Comparison of ENCODE assay signal across 36 mouse cellular contexts in genomic region chr8:110981304-110981703, GRCm38 (mm10). TPM values are rescaled to one million over a fixed set of nuclear protein-coding genes. Genes with fewer than 3 reads are reported as not detected.
DNase-seq lines count a peak whose midpoint lies in the region; ATAC-seq and TF ChIP-seq lines count a peak whose summit lies in the region.
"Had no signal": no experiment of that assay in that cellular context is flagged by ENCODE, and none has a peak within 500 bp of the region (broad histone marks: within the 10 kb centered on the region; RNA-seq: fewer than 3 reads in every experiment).

No protein-coding gene starts in this region.

- H3K9ac ChIP-seq in kidney, embryonic 14.5 days (ENCODE audit: low read depth, low read length): no peak overlapping the region
- H3K9ac ChIP-seq: embryonic facial prominence, embryonic 15.5 days; forebrain, embryonic 13.5 days; heart, embryonic 13.5 days; hindbrain, embryonic 14.5 days; intestine, embryonic 15.5 days; limb, embryonic 15.5 days; liver, embryonic 13.5 days had no signal

- no peak for TF ChIP-seq CTCF in thymus, adult 2 months (IDR thresholded peaks at IDR 0.05; ENCODE audit: borderline replicate concordance, control insufficient read depth, extremely low read depth, insufficient read depth, low read length, poor library complexity)

- no peak overlapping the region for H3K27ac ChIP-seq in thymus, adult 2 months (ENCODE audit: control insufficient read depth, insufficient read depth, low read length)
- H3K27ac ChIP-seq in kidney, embryonic 14.5 days (ENCODE audit: low read depth, low read length): no peak overlapping the region
- H3K27ac ChIP-seq: embryonic facial prominence, embryonic 10.5 days; embryonic facial prominence, embryonic 15.5 days; forebrain, embryonic 13.5 days; gastrocnemius, adult 2 months; heart, adult 2 months; heart, embryonic 13.5 days; hindbrain, embryonic 14.5 days; intestine, embryonic 15.5 days; kidney, postnatal 0 days; limb, embryonic 10.5 days; limb, embryonic 15.5 days; liver, embryonic 13.5 days; macrophage had no signal

- no peak overlapping the region for H3K4me2 ChIP-seq in kidney, embryonic 14.5 days (replicated peaks; ENCODE audit: low read depth, low read length)
- H3K4me2 ChIP-seq: embryonic facial prominence, embryonic 15.5 days; forebrain, embryonic 13.5 days; heart, embryonic 13.5 days; hindbrain, embryonic 14.5 days; intestine, embryonic 15.5 days; limb, embryonic 15.5 days; liver, embryonic 13.5 days had no signal

- ATAC-seq in CD4-positive, CD25-positive, alpha-beta regulatory T cell, adult 4 months: peak; percentile 54
- peak; percentile 63 for ATAC-seq in granulocyte monocyte progenitor cell, adult 5-6 weeks (replicated peaks; ENCODE audit: poor library complexity, severe bottlenecking)
- ATAC-seq in kidney, embryonic 14.5 days (ENCODE audit: low FRiP score, low TSS enrichment): no peak
- ATAC-seq: forebrain, embryonic 13.5 days; intestine, embryonic 15.5 days; lung, postnatal 0 days; midbrain, embryonic 16.5 days; Patski had no signal

- DNase-seq in thymus, postnatal 25 days: peak; percentile 10
- no peak for DNase-seq in thymus, adult 2 months
- no peak for DNase-seq in testis, postnatal 10 days (ENCODE audit: low spot score)
- DNase-seq in B cell, adult 2 months: no peak
- DNase-seq: adrenal gland, postnatal 25 days; cerebellum, adult 18-20 months; cerebellum, postnatal 10 days; gastrocnemius, adult 2 months; gastrocnemius, postnatal 36 days; heart, adult 2 months; heart, postnatal 10 days; kidney, adult 2 months; kidney, postnatal 4 days; layer of hippocampus, postnatal 36 days; liver, embryonic 13.5 days; lung, adult 18-20 months; right cerebral cortex, adult 18-20 months; spleen, adult 18-20 months; thymus, adult 18-20 months had no signal

- no peak for TF ChIP-seq POLR2A in thymus, adult 2 months (IDR thresholded peaks at IDR 0.05; ENCODE audit: control insufficient read depth, extremely low read depth, insufficient read depth, low read length, poor library complexity)

- H3K36me3 ChIP-seq in thymus, adult 2 months (ENCODE audit: control insufficient read depth, insufficient read depth, low read length): peaks cover 72% of the 10 kb centered on the region
- peaks cover 74% of the 10 kb centered on the region for H3K36me3 ChIP-seq in kidney, embryonic 14.5 days (ENCODE audit: control insufficient read depth, insufficient read depth, low read length)

- no peaks in the 10 kb centered on the region for H3K9me3 ChIP-seq in kidney, embryonic 14.5 days (ENCODE audit: control insufficient read depth, low read length)
- H3K9me3 ChIP-seq: embryonic facial prominence, embryonic 10.5 days; embryonic facial prominence, embryonic 15.5 days; forebrain, embryonic 13.5 days; heart, embryonic 13.5 days; intestine, embryonic 15.5 days; limb, embryonic 10.5 days; limb, embryonic 15.5 days; liver, embryonic 13.5 days had no signal

- no peak overlapping the region for H3K4me3 ChIP-seq in thymus, adult 2 months (ENCODE audit: control insufficient read depth, insufficient read depth, low read length)
- H3K4me3 ChIP-seq in kidney, embryonic 14.5 days (ENCODE audit: low read length): no peak overlapping the region
- H3K4me3 ChIP-seq: embryonic facial prominence, embryonic 10.5 days; embryonic facial prominence, embryonic 15.5 days; forebrain, embryonic 13.5 days; gastrocnemius, adult 2 months; heart, adult 2 months; heart, embryonic 13.5 days; intestine, embryonic 15.5 days; limb, embryonic 10.5 days; limb, embryonic 15.5 days; liver, embryonic 13.5 days had no signal

- H3K27me3 ChIP-seq in thymus, adult 2 months (ENCODE audit: control insufficient read depth, insufficient read depth, low read length): no peaks in the 10 kb centered on the region
- no peaks in the 10 kb centered on the region for H3K27me3 ChIP-seq in kidney, embryonic 14.5 days (ENCODE audit: control insufficient read depth, insufficient read depth, low read length)
- H3K27me3 ChIP-seq: CH12.LX; embryonic facial prominence, embryonic 15.5 days; forebrain, embryonic 13.5 days; heart, embryonic 13.5 days; intestine, embryonic 15.5 days; limb, embryonic 15.5 days; liver, embryonic 13.5 days; Patski had no signal

- 8% methylated on average over 2 of the region's 2 CpGs for WGBS in thymus, adult 2 months
- 85% methylated on average over 2 of the region's 2 CpGs for WGBS in kidney, embryonic 14.5 days

- no peaks in the 10 kb centered on the region; the same call in 1 of the 2 replicates for H3K4me1 ChIP-seq in thymus, adult 2 months (replicated peaks; ENCODE audit: control insufficient read depth, insufficient read depth, low read length)
- H3K4me1 ChIP-seq in kidney, embryonic 14.5 days (ENCODE audit: control insufficient read depth, insufficient read depth, low read length): no peaks in the 10 kb centered on the region
- H3K4me1 ChIP-seq: embryonic facial prominence, embryonic 10.5 days; embryonic facial prominence, embryonic 15.5 days; forebrain, embryonic 13.5 days; heart, embryonic 13.5 days; intestine, embryonic 15.5 days; limb, embryonic 10.5 days; limb, embryonic 15.5 days; liver, embryonic 13.5 days had no signal

RNA-seq across cellular contexts. Expression of gene Ddx19a, which starts 16.3 kb away (rescaled TPM):
- 48.4 and 51.2 TPM in 2 replicates for polyA plus RNA-seq in thymus, adult 2 months (2012; rRNA removed)
- polyA plus RNA-seq in CD4-positive, CD25-positive, alpha-beta regulatory T cell, adult 4 months (2017; shearing (Covaris generic)): 10 to 100 TPM; 13.8 to 13.9 TPM
- total RNA-seq in granulocyte monocyte progenitor cell, adult 5-6 weeks (2014; fragmentation: Nextera tagmentation): 72.5 and 80.3 TPM in 2 replicates
- 40.9 and 43.1 TPM in 2 replicates for total RNA-seq in granulocyte monocyte progenitor cell, adult 5-6 weeks (2017)
- 12.8 and 20.1 TPM in 2 replicates for polyA plus RNA-seq in kidney, embryonic 14.5 days (2014; fragmentation: Nextera tagmentation; extraction: Ambion mirVana)

RNA-seq across cellular contexts. Expression of gene Ddx19b, which starts 50.2 kb away (rescaled TPM):
- polyA plus RNA-seq in thymus, adult 2 months (2012; rRNA removed): 7.1 and 7.4 TPM in 2 replicates
- 10 to 100 TPM in 1 of 2 experiments, 1 to 10 TPM in 1; 5.5 to 12.0 TPM for polyA plus RNA-seq in CD4-positive, CD25-positive, alpha-beta regulatory T cell, adult 4 months (2017; shearing (Covaris generic))
- total RNA-seq in granulocyte monocyte progenitor cell, adult 5-6 weeks (2014; fragmentation: Nextera tagmentation): 7.8 and 22.1 TPM in 2 replicates
- 13.5 and 16.9 TPM in 2 replicates for total RNA-seq in granulocyte monocyte progenitor cell, adult 5-6 weeks (2017)
- 2.3 and 6.7 TPM in 2 replicates for polyA plus RNA-seq in kidney, embryonic 14.5 days (2014; fragmentation: Nextera tagmentation; extraction: Ambion mirVana)

RNA-seq across cellular contexts. Expression of gene Aars, which starts 51.6 kb away (rescaled TPM):
- 27.4 and 29.5 TPM in 2 replicates for polyA plus RNA-seq in thymus, adult 2 months (2012; rRNA removed)
- polyA plus RNA-seq in CD4-positive, CD25-positive, alpha-beta regulatory T cell, adult 4 months (2017; shearing (Covaris generic)): 10 to 100 TPM; 18.6 to 38.6 TPM
- 30.7 and 40.0 TPM in 2 replicates for total RNA-seq in granulocyte monocyte progenitor cell, adult 5-6 weeks (2014; fragmentation: Nextera tagmentation)
- 44.4 and 45.5 TPM in 2 replicates for total RNA-seq in granulocyte monocyte progenitor cell, adult 5-6 weeks (2017)
- polyA plus RNA-seq in kidney, embryonic 14.5 days (2014; fragmentation: Nextera tagmentation; extraction: Ambion mirVana): 37.9 and 59.7 TPM in 2 replicates
